Mouse (Mus musculus): ENCODE data around the gene Khnyn. TPM values are rescaled to one million over a fixed set of nuclear protein-coding genes. Genes with fewer than 3 reads are reported as not detected.

The Khnyn gene
- polyA plus RNA-seq, 1 experiment, result 30.9 TPM

DNA sequence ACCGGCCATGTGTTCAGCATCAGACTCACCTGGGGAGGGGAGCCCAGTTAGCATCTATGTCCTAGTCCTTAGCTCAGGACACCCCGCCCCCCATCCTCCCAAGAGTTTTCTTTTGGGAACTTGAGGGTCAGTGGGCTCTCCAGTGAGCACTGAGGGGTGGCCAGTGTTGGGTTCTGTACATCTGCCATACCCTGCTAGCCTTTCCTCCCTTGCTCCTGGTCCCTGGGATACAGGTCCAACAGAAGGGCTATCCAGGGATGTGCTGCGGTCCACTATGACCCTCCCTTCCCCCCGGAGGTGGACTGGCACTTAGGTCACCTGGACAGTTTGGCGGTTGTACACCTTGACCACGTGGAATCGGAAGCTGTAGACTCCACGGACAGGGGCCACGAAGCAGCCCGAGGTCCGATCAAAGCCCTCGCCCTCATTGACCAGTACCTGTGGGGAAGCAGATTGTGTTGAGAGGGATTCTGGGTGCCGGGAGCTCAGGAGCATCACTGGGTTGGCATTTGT is 1.5 kb upstream of the Khnyn start:
- Histone ChIP-seq H3K9me3 (replicated peaks; ENCODE audit: control insufficient read depth, insufficient read depth, low read length, poor library complexity, severe bottlenecking) (no peaks in the 10 kb centered on the region), H3K4me3 (ENCODE audit: low read depth, low read length) (no peak overlapping the region), H3K27ac (ENCODE audit: insufficient read depth, low read length) (no peak overlapping the region), H3K9ac (ENCODE audit: low read depth, poor library complexity, severe bottlenecking) (no peak overlapping the region), H3K27me3 (ENCODE audit: control insufficient read depth, insufficient read depth, low read length, poor library complexity, severe bottlenecking) (no peaks in the 10 kb centered on the region), H3K4me1 (ENCODE audit: control insufficient read depth, insufficient read depth, low read length) (peaks cover 18% of the 10 kb centered on the region), H3K36me3 (ENCODE audit: control insufficient read depth, insufficient read depth, low read length, poor library complexity, severe bottlenecking) (peaks cover 5% of the 10 kb centered on the region; the same call in 1 of the 2 replicates)
- TF ChIP-seq CTCF (IDR thresholded peaks at IDR 0.05; ENCODE audit: low read depth, low read length) (no peak), POLR2A (IDR thresholded peaks at IDR 0.05; ENCODE audit: insufficient read depth, low read length) (no peak), EP300 (IDR thresholded peaks at IDR 0.05; ENCODE audit: insufficient read depth, low read depth, low read length) (no peak)

DNA sequence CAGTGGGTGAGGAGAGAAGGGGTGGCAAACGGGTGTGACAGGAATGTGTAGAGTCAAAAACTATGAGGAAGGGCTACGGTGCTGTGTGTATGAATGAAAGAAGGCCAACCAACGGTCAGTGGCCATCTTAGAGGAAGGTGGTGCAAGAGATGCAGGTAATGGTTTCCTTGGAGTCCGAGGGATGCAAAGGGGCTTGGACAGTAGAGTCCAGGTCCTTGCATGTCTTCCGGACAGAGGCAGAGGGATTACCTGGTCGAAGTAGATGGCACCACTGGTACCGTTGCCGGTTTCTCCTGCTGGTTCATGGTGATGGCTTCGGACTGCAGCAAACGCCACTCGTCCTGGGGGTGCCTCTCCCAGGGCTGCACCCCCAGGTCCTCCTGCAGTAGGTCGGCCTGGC is 1.1 kb upstream of the Khnyn start:
- no peak overlapping the region for H3K9ac ChIP-seq (ENCODE audit: low read depth, poor library complexity, severe bottlenecking)

DNA sequence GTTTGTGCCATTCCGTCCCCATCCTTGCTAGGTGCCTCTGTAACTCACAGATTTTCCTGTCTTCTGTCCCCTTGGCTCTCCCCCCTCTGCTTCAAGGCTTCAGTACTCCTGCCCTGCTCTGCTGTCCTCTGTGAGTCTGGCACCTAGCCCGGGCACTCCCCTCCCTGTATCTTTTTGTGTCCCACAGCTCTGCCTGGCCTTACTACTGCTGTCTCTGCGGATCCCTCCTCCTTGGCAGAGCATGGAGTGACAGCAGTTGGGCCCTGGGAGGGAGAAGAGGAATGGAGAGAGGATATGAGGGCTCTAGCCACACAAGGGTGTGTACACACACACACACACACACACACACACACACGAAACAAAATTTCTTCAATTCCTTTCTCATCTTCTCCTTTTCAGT is 581 bp upstream of the Khnyn start, which contains the start of gene Cbln3:
Gene Cbln3, minus strand, starts transcription at position 227 of the 400 bp plus-strand sequence.
- Histone ChIP-seq H3K27ac (ENCODE audit: insufficient read depth, low read length) (no peak within 1 kb of the TSS), H3K4me3 (ENCODE audit: low read depth, low read length) (peak within 1 kb of the TSS; percentile 79), H3K9ac (ENCODE audit: low read depth, poor library complexity, severe bottlenecking) (peak within 1 kb of the TSS; percentile 73), H3K27me3 (ENCODE audit: control insufficient read depth, insufficient read depth, low read length, poor library complexity, severe bottlenecking) (no peaks in the 10 kb centered on the region), H3K36me3 (ENCODE audit: control insufficient read depth, insufficient read depth, low read length, poor library complexity, severe bottlenecking) (peaks cover 5% of the 10 kb centered on the region), H3K4me1 (ENCODE audit: control insufficient read depth, insufficient read depth, low read length) (peaks cover 18% of the 10 kb centered on the region), H3K9me3 (replicated peaks; ENCODE audit: control insufficient read depth, insufficient read depth, low read length, poor library complexity, severe bottlenecking) (no peaks in the 10 kb centered on the region)
- TF ChIP-seq CTCF (IDR thresholded peaks at IDR 0.05; ENCODE audit: low read depth, low read length) (no peak), POLR2A (IDR thresholded peaks at IDR 0.05; ENCODE audit: insufficient read depth, low read length) (no peak), EP300 (IDR thresholded peaks at IDR 0.05; ENCODE audit: insufficient read depth, low read depth, low read length) (no peak)

More for the DNA sequence above, 1.1 kb upstream of the Khnyn start:
- H3K27ac ChIP-seq (ENCODE audit: insufficient read depth, low read length), result no peak overlapping the region
- no peaks in the 10 kb centered on the region for H3K9me3 ChIP-seq (replicated peaks; ENCODE audit: control insufficient read depth, insufficient read depth, low read length, poor library complexity, severe bottlenecking)
- no peaks in the 10 kb centered on the region for H3K27me3 ChIP-seq (ENCODE audit: control insufficient read depth, insufficient read depth, low read length, poor library complexity, severe bottlenecking)
- H3K36me3 ChIP-seq (ENCODE audit: control insufficient read depth, insufficient read depth, low read length, poor library complexity, severe bottlenecking), result peaks cover 5% of the 10 kb centered on the region; the same call in 1 of the 2 replicates
- TF ChIP-seq EP300 (IDR thresholded peaks at IDR 0.05; ENCODE audit: insufficient read depth, low read depth, low read length) (no peak), CTCF (IDR thresholded peaks at IDR 0.05; ENCODE audit: low read depth, low read length) (no peak), POLR2A (IDR thresholded peaks at IDR 0.05; ENCODE audit: insufficient read depth, low read length) (no peak)
- peaks cover 18% of the 10 kb centered on the region for H3K4me1 ChIP-seq (ENCODE audit: control insufficient read depth, insufficient read depth, low read length)
- H3K4me3 ChIP-seq (ENCODE audit: low read depth, low read length), result no peak overlapping the region

DNA sequence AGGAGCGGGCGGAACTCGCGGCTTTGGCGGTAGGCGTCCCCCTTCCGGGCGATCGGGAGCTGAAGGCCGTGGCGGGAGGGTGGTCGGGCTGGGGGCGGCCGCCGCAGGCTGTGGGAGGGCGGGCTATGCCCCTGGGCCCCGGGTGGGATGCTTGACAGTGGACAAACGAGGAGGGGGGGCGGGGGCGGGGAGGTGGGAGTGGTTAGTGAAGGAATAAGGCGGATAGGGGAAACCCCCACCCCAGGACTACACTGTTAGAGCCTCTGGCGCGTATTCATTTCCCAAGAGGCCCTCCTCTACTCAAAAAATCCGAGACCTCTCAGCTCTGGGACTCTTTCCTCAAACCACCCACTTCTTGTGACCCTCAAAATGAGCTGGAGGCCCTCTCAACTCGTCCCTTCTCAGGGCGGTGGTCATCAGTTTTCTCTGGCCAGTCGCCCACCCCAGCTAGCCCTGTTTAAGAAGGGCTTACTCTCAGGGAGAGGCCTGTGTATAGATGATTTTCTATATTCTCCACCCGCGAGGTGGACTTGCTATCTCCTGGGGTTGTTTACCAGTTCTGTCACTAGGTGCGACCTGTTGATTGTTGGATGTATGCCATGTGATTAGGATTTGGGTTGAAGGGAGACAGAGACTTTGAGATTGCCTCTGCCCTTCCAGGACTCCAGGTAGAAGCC is 505 bp downstream of the Khnyn start:
- no peaks in the 10 kb centered on the region for H3K9me3 ChIP-seq (replicated peaks; ENCODE audit: control insufficient read depth, insufficient read depth, low read length, poor library complexity, severe bottlenecking)
- H3K27ac ChIP-seq (ENCODE audit: insufficient read depth, low read length), result peak overlapping the region; percentile 34
- H3K36me3 ChIP-seq (ENCODE audit: control insufficient read depth, insufficient read depth, low read length, poor library complexity, severe bottlenecking), result peaks cover 5% of the 10 kb centered on the region
- peak overlapping the region; percentile 79 for H3K4me3 ChIP-seq (ENCODE audit: low read depth, low read length)
- no peaks in the 10 kb centered on the region for H3K27me3 ChIP-seq (ENCODE audit: control insufficient read depth, insufficient read depth, low read length, poor library complexity, severe bottlenecking)
- H3K4me1 ChIP-seq (ENCODE audit: control insufficient read depth, insufficient read depth, low read length), result peaks cover 18% of the 10 kb centered on the region
- TF ChIP-seq EP300 (IDR thresholded peaks at IDR 0.05; ENCODE audit: insufficient read depth, low read depth, low read length) (no peak), POLR2A (IDR thresholded peaks at IDR 0.05; ENCODE audit: insufficient read depth, low read length) (no peak), CTCF (IDR thresholded peaks at IDR 0.05; ENCODE audit: low read depth, low read length) (no peak)
- peak overlapping the region; percentile 73 for H3K9ac ChIP-seq (ENCODE audit: low read depth, poor library complexity, severe bottlenecking)

DNA sequence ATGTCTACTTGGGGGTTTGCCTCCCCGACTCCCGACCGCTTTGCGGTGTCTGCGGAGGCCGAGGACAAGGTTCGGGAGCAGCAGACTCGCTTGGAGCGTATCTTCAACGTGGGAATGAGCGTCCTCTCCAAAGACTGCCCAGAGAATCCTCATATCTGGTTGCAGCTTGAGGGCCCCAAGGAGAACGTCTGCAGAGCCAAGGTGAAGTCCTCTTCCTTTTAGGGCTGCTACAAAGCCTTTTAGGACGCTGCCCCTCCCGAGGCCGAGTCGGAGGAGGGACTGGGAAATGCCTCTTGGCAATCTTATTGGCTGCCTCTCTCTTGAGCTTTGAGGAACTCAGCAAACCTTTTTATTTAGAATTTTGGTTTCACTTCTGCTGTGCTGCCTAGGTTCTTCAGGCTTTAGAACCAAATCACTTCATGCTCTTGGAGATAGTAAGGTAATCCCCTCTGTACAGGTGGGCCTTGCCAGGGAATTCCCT is 1.1 kb downstream of the Khnyn start:
- no peak for TF ChIP-seq CTCF (IDR thresholded peaks at IDR 0.05; ENCODE audit: low read depth, low read length)
- no peak for TF ChIP-seq EP300 (IDR thresholded peaks at IDR 0.05; ENCODE audit: insufficient read depth, low read depth, low read length)
- no peak for TF ChIP-seq POLR2A (IDR thresholded peaks at IDR 0.05; ENCODE audit: insufficient read depth, low read length)
- H3K27ac ChIP-seq (ENCODE audit: insufficient read depth, low read length), result no peak overlapping the region

More for the DNA sequence above, 1.1 kb downstream of the Khnyn start:
- peak overlapping the region; percentile 79 for H3K4me3 ChIP-seq (ENCODE audit: low read depth, low read length)
- H3K9me3 ChIP-seq (replicated peaks; ENCODE audit: control insufficient read depth, insufficient read depth, low read length, poor library complexity, severe bottlenecking), result no peaks in the 10 kb centered on the region
- H3K4me1 ChIP-seq (ENCODE audit: control insufficient read depth, insufficient read depth, low read length), result peaks cover 17% of the 10 kb centered on the region
- H3K36me3 ChIP-seq (ENCODE audit: control insufficient read depth, insufficient read depth, low read length, poor library complexity, severe bottlenecking), result peaks cover 5% of the 10 kb centered on the region
- H3K9ac ChIP-seq (ENCODE audit: low read depth, poor library complexity, severe bottlenecking), result peak overlapping the region; percentile 73; the same call in 1 of the 2 replicates
- H3K27me3 ChIP-seq (ENCODE audit: control insufficient read depth, insufficient read depth, low read length, poor library complexity, severe bottlenecking), result no peaks in the 10 kb centered on the region

Measured in ES-Bruce4 (cell line).